Mouse (Mus musculus): ENCODE results near the gene Thra. TPM values are rescaled to one million over a fixed set of nuclear protein-coding genes. Genes with fewer than 3 reads are reported as not detected.

Thra gene
- polyA plus RNA-seq, 1 experiment from 2014 or later = 122 TPM

DNA sequence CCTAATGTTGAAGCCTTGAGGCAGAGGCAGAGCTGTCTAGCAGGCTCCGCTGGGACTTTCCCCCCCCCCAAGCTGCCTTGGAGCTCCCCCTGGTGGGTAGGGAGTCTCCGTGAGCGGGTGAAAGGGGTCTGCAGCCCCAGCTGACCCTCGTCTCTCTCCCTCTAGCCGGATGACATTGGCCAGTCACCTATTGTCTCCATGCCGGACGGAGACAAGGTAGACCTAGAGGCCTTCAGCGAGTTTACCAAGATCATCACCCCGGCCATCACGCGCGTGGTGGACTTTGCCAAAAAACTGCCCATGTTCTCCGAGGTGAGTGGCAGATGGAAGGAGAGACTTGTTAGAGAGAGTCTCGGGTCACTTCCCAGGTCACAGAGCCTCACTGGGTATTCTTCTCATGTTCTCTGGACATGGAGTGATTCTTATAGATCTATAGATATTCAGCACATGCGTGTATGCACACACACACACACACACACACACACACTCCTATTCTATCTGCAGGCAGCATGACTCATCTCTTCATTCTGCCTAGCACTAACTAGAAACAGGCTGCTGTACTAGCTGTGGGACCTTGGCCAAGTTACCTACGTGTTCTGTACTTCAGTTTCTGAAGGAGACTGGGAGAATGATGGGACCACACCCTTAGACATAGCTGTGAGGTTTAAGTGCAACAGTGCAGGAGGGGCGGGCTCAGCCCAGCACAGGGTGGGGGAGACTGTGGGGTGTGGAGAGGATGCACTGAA is 22.5 kb downstream of the Thra start:
- H3K36me3 ChIP-seq = peaks cover 77% of the 10 kb centered on the region
- no peaks in the 10 kb centered on the region for H3K9me3 ChIP-seq
- no peak overlapping the region for H3K9ac ChIP-seq
- no peaks in the 10 kb centered on the region for H3K27me3 ChIP-seq
- 62% methylated on average over 17 of the region's 17 CpGs for WGBS
- no peak overlapping the region for H3K4me3 ChIP-seq
- ATAC-seq (ENCODE audit: low FRiP score) = no peak
- H3K4me1 ChIP-seq (replicated peaks) = peaks cover 36% of the 10 kb centered on the region
- no peak overlapping the region for H3K4me2 ChIP-seq
- H3K27ac ChIP-seq = no peak overlapping the region

DNA sequence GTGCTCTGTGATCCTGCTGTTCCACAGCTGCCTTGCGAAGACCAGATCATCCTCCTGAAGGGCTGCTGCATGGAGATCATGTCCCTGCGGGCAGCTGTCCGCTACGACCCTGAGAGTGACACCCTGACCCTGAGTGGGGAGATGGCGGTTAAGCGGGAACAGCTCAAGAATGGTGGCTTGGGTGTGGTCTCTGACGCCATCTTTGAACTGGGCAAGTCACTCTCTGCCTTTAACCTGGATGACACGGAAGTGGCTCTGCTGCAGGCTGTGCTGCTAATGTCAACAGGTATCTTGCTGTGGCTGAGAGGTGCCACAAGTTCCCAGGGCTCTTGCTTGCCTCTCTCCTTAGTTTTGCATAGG is 23.0 kb downstream of the Thra start:
- Histone ChIP-seq H3K27ac (no peak overlapping the region), H3K4me1 (replicated peaks) (peaks cover 41% of the 10 kb centered on the region), H3K4me2 (no peak overlapping the region), H3K4me3 (no peak overlapping the region), H3K27me3 (no peaks in the 10 kb centered on the region), H3K9me3 (no peaks in the 10 kb centered on the region), H3K9ac (no peak overlapping the region), H3K36me3 (peaks cover 79% of the 10 kb centered on the region)
- 87% methylated on average over 8 of the region's 8 CpGs for WGBS
- no peak for ATAC-seq (ENCODE audit: low FRiP score)

DNA sequence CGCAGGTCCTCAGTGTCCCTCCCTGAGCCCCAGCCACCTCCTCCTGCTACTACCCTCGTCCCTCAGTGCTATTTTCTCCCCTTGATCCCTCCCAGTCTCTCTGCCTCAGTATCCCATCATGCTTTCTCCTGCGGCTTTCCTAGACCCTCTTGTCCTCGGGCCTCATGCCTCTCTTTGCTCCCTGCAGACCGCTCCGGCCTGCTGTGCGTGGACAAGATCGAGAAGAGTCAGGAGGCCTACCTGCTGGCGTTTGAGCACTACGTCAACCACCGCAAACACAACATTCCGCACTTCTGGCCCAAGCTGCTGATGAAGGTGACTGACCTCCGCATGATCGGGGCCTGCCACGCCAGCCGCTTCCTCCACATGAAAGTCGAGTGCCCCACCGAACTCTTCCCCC is 23.7 kb downstream of the Thra start:
- Histone ChIP-seq H3K36me3 (peaks cover 79% of the 10 kb centered on the region), H3K9me3 (no peaks in the 10 kb centered on the region), H3K4me1 (replicated peaks) (peaks cover 47% of the 10 kb centered on the region), H3K9ac (no peak overlapping the region), H3K27ac (peak overlapping the region; percentile 88; the same call in 1 of the 2 replicates), H3K4me2 (no peak overlapping the region), H3K4me3 (no peak overlapping the region), H3K27me3 (no peaks in the 10 kb centered on the region)
- 85% methylated on average over 18 of the region's 18 CpGs for WGBS
- no peak for ATAC-seq (ENCODE audit: low FRiP score)

DNA sequence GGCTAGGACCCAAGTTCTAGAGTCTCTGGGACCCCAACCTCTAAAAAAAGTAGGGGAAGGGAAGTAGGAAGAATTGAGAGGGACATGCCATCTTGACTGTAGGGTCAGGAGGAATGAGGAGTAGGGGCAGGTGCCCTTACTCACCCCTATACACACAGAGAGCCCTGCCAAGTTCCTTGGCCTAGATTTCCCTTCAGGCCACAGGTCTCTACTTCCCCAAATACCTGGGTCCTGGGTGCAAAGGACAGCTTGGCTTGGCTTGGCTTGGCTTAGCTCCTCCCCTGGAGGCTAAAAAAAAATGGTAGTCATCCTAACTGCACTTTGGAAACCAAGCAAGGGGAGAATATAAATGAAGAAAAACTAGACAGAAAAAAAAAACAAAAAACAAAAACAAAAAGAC is 24.3 kb downstream of the Thra start:
- Histone ChIP-seq H3K36me3 (peaks cover 81% of the 10 kb centered on the region), H3K4me2 (no peak overlapping the region), H3K27ac (peak overlapping the region; percentile 88), H3K4me1 (replicated peaks) (peaks cover 50% of the 10 kb centered on the region), H3K9me3 (no peaks in the 10 kb centered on the region), H3K27me3 (no peaks in the 10 kb centered on the region), H3K9ac (no peak overlapping the region), H3K4me3 (no peak overlapping the region)
- ATAC-seq (ENCODE audit: low FRiP score) = no peak

DNA sequence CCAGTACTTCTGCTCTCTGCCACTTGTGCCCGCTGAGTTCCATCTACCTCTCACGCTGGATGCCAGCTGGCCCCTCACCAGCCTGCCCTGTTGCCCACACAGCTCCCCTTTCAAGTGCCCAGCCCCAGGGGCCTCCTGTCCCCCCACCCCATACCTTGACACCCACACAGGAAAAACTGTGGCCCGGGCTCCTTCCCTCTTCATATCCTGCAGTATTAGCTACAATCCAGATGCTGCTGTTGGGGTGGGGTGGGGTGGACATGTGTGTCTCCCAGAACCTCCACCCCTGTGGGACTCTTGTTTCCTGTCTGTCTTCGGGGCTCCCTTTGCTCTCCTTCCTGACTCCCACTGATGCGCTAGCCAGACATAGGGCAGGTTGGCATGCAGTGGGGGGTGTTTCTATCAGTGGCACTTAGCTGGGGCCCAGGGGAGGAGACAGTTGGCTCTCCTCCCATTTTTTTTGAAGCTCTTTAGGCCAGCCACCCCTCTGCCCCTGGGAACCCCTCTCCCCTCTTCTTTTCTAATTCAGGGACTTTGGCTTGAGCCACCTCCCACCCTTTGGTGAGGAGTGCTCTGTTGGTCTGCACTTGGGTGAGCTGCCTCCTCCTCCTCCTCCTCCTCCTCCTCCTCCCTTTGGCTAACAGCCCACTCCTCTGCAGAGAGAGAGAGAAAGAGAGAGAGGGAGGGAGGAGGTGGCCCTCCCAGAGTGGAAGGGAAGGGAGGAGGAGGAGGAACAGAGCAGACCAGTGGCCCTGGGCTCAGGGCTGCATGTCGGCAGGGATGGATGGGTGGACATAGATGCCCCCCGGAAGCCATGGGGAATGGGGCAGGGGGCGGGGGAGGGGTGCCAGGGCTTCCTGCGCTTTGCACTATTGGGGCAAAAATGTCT is 25.2 kb downstream of the Thra start:
- no peak for ATAC-seq (ENCODE audit: low FRiP score)
- H3K9ac ChIP-seq = peak overlapping the region; percentile 55; the same call in 1 of the 2 replicates
- peaks cover 82% of the 10 kb centered on the region for H3K36me3 ChIP-seq
- H3K9me3 ChIP-seq = no peaks in the 10 kb centered on the region
- 40% methylated on average over 9 of the region's 9 CpGs for WGBS
- H3K4me2 ChIP-seq = no peak overlapping the region
- no peaks in the 10 kb centered on the region for H3K27me3 ChIP-seq
- peaks cover 50% of the 10 kb centered on the region for H3K4me1 ChIP-seq (replicated peaks)
- peak overlapping the region; percentile 88 for H3K27ac ChIP-seq
- H3K4me3 ChIP-seq = no peak overlapping the region

DNA sequence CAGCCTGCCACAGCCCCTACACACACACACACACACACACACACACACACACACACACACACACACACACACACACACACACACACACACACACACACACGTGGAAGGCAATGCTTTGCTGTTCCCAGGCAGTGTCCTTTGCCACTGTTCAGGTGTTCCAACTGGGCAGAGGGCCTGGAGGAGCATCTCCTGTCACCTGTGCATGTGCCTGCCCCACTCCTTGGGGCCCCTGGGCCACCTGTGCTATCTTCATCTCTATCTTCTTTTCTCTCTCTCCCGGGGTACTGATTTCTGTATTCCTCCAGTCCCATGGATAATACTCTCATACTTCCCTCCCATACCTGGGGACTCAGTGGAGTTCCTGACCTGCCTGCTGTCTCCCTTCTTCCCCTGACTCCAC is 25.9 kb downstream of the Thra start:
- Histone ChIP-seq H3K27ac (peak overlapping the region; percentile 88), H3K36me3 (peaks cover 82% of the 10 kb centered on the region), H3K27me3 (no peaks in the 10 kb centered on the region), H3K4me3 (no peak overlapping the region), H3K9ac (peak overlapping the region; percentile 43; the same call in 1 of the 2 replicates), H3K4me1 (replicated peaks) (peaks cover 50% of the 10 kb centered on the region), H3K9me3 (no peaks in the 10 kb centered on the region), H3K4me2 (no peak overlapping the region)
- ATAC-seq (ENCODE audit: low FRiP score) = no peak
- WGBS = 75% methylated on average over 1 of the region's 2 CpGs

DNA sequence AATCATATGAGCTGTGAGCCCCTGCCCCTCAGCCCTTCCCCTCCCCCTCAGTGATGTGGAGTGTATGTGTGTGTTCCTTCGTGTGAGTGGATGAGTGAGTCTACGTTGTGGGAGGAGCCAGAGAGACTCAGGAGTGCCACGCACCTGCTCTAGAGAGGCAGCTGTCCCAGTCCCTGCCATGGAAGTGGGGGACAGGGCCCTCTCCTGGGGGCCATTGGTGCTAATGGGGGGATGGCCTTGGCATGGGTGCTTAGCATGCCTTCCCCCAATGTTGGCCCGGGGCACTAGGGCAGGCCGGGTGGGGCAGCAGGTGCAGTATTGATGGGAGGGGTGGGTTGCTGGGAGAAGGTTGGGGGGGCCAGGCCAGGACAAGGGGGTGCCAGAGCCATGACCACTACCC is 26.4 kb downstream of the Thra start:
- Histone ChIP-seq H3K27ac (peak overlapping the region; percentile 88), H3K36me3 (peaks cover 82% of the 10 kb centered on the region), H3K4me2 (0 out of 2 replicates have a peak overlapping the region, but pooled peaks have one; percentile 9), H3K9me3 (no peaks in the 10 kb centered on the region), H3K9ac (peak overlapping the region; percentile 43; the same call in 1 of the 2 replicates), H3K4me3 (no peak overlapping the region), H3K27me3 (no peaks in the 10 kb centered on the region), H3K4me1 (replicated peaks) (peaks cover 50% of the 10 kb centered on the region)
- peak; percentile 32 for ATAC-seq (ENCODE audit: low FRiP score)
- WGBS = 41% methylated on average over 4 of the region's 5 CpGs

DNA sequence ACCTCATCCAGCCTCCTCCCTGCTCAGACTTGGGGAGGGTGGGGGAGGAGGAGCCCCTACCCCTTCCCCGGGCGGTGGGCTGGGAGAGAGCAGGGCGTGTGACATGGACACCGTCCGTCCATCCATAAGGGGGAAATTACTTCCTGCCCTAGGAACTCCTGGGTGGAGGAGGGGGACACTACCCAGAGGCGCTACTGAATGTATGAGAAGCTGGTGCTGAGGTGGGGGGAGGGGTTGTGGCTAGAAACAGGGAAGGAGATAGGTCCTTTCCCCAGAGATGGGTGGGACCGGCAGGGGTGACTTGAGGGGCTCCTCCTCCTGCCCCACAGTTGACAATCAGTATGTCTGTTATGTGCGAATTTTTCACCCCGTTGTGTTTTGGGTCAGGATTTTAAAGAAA is 26.8 kb downstream of the Thra start:
- H3K36me3 ChIP-seq = peaks cover 77% of the 10 kb centered on the region
- H3K9ac ChIP-seq = peak overlapping the region; percentile 43
- peaks cover 50% of the 10 kb centered on the region for H3K4me1 ChIP-seq (replicated peaks)
- H3K9me3 ChIP-seq = no peaks in the 10 kb centered on the region
- peak overlapping the region; percentile 88 for H3K27ac ChIP-seq
- ATAC-seq (ENCODE audit: low FRiP score) = peak; percentile 2; the same call in 1 of the 2 replicates
- 14% methylated on average over 6 of the region's 9 CpGs for WGBS
- H3K4me3 ChIP-seq = no peak overlapping the region
- 0 out of 2 replicates have a peak overlapping the region, but pooled peaks have one; percentile 9 for H3K4me2 ChIP-seq
- no peaks in the 10 kb centered on the region for H3K27me3 ChIP-seq

DNA sequence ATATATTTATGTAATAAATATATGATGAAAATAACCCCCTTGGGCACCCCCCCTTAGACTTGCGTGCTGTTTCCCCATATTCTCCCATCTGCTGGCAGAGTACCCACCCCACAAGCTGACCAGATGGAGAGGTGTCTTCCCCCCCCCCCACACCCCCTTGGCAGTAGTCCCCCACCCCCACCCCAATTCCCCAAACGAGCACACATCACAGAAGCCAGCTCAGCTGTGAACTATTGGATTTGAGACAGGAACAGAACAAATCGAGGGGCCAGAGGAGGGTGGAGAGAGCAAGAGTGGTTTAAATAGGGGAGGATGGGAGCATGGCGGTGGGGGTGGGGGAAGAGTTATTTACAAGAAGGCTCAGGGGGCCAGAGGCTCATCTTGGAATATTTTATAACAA is 27.3 kb downstream of the Thra start:
- H3K36me3 ChIP-seq = peaks cover 73% of the 10 kb centered on the region
- peak overlapping the region; percentile 36 for H3K4me2 ChIP-seq
- peaks cover 52% of the 10 kb centered on the region for H3K4me1 ChIP-seq (replicated peaks)
- no peak overlapping the region for H3K4me3 ChIP-seq
- WGBS = 20% methylated on average over 4 of the region's 4 CpGs
- no peaks in the 10 kb centered on the region for H3K27me3 ChIP-seq
- ATAC-seq (ENCODE audit: low FRiP score) = no peak
- H3K9ac ChIP-seq = peak overlapping the region; percentile 55; the same call in 1 of the 2 replicates
- H3K9me3 ChIP-seq = no peaks in the 10 kb centered on the region
- H3K27ac ChIP-seq = peak overlapping the region; percentile 88

DNA sequence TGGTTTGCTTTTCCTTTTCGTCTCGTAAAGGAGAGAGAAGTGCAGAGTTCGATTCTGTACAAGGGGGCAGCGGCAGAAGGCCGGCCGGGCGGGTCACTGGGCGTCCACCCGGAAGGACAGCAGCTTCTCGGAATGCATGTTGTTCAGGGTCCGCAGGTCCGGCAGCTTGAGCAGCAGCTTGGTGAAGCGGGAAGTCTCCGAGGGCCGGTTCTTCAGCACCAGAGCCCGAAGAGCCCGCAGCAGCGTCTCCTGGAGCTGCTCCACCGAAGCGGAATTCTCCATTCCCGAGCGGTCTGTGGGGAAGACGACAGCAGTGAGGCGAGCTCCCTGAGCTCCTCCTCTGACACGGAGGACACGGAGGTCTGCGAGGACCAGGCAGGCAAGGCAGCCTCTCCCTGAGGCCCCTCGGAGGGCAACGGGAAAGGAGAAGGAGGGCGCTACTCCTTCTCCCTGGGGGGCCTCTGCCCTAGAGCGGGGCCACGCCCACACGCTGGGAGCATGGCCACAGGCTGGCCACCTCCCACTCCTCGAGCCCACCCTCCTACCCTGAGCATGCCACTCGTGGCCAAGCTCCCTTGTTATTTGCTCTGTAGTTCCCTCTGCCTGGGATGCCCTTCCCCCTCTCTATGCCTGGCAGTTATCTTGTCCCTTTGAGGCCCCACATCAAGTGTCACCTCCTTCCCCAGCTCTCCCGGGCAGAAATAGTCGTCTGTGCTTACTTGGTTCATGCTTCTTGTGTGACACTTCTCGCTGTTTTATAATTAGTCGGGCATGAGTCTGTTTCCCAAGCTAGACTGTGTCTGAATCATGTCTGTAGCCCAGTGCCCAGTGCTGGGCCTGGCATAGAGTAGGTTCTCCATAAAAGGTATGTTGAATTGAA is 27.9 kb downstream of the Thra start:
- Histone ChIP-seq H3K4me1 (replicated peaks) (peaks cover 59% of the 10 kb centered on the region), H3K27ac (peak overlapping the region; percentile 88), H3K36me3 (peaks cover 66% of the 10 kb centered on the region), H3K9me3 (no peaks in the 10 kb centered on the region), H3K27me3 (no peaks in the 10 kb centered on the region), H3K4me3 (no peak overlapping the region), H3K9ac (peak overlapping the region; percentile 55), H3K4me2 (peak overlapping the region; percentile 36)
- WGBS = 18% methylated on average over 37 of the region's 39 CpGs
- no peak for ATAC-seq (ENCODE audit: low FRiP score)

DNA sequence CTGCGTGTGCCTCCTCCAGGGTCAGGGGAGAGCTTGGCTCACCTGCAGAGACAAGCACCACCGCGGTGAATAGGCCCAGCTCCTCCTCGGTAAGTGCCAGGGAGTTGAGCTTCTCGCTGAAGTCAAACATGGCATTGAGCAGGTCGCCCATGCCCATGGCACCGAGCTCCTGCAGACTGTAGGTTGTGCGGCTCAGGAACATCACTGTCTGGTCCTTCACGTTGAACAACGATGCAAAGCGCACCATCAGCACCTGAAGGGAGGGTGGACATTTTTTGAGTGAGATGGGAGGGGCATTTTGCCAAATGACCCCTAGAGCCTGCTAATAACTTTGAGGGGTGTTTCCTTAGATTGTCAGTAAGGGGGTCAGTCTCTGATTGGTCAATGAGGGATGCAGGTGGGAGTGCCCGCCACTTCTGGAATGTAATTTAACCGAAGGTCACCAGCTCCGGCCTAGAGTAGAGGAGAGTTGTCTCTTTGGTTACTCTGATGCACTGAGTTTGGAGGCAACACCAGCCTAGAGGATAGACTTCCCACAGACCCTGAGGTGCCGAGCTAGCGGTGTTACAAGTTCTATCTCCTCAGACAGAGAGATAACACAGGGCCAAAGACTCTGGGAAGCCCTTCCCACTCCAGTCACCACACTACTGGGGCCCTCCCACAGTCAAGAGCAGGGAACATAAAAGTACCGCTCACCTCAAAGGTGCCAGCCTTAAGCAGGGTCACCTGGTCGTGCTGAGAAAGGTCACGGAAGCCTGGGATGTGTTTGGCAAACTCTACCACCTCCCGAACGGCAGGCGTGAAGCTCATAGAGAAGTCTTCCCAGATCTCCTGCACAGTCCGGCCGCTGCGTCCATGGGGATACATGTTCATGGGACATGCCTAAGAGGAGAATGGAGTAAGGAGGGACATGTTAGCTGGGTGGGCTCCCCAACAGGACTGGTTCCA is 28.8 kb downstream of the Thra start:
- peak overlapping the region; percentile 88 for H3K27ac ChIP-seq
- H3K4me1 ChIP-seq (replicated peaks) = peaks cover 68% of the 10 kb centered on the region

More for the DNA sequence above, 28.8 kb downstream of the Thra start:
- H3K36me3 ChIP-seq = peaks cover 57% of the 10 kb centered on the region
- no peaks in the 10 kb centered on the region for H3K9me3 ChIP-seq
- ATAC-seq (ENCODE audit: low FRiP score) = no peak
- H3K4me3 ChIP-seq = no peak overlapping the region
- H3K9ac ChIP-seq = no peak overlapping the region
- WGBS = 92% methylated on average over 25 of the region's 25 CpGs
- H3K27me3 ChIP-seq = no peaks in the 10 kb centered on the region
- no peak overlapping the region for H3K4me2 ChIP-seq

Measured in hindbrain, embryonic 13.5 days (tissue).